Mouse (Mus musculus): ENCODE results near the gene Mrpl53. TPM values are rescaled to one million over a fixed set of nuclear protein-coding genes. Genes with fewer than 3 reads are reported as not detected.
A peak's percentile ranks its signal among the peaks of the same experiment; 100 is the strongest.

The Mrpl53 gene
- polyA plus RNA-seq, 1 experiment, result 95.3 TPM

DNA sequence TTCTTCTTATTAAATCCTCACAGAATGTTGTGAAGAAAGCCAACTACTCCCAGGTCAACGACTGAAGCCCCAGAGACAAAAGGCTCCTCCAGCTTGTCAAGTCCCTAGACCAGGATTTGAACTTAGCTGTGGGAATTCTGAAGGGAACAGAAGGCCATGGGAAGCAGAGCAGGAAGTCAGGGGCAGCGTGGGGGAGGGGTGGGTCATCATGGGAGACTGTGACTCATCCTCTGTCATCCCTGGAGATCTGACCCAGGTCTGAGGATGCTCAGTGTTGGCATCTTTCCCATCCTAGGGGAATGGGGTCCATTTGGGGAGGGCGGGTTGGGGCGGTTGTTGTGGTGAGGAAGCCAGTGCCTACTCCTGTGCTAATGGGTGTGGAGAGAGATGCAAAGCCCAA lies 32.8 kb downstream of the Mrpl53 start:
- peak overlapping the region; percentile 73 for H3K4me3 ChIP-seq (ENCODE audit: insufficient read depth, low read length)
- H3K4me1 ChIP-seq (ENCODE audit: control insufficient read depth, insufficient read depth, low read length), result peaks cover 2% of the 10 kb centered on the region
- TF ChIP-seq CTCF (IDR thresholded peaks at IDR 0.05; ENCODE audit: extremely low read depth, insufficient read depth, low read length) (no peak), POLR2A (IDR thresholded peaks at IDR 0.05; ENCODE audit: extremely low read depth, insufficient read depth, low read length) (no peak)
- H3K27ac ChIP-seq (ENCODE audit: insufficient read depth, low read length), result peak overlapping the region; percentile 91

DNA sequence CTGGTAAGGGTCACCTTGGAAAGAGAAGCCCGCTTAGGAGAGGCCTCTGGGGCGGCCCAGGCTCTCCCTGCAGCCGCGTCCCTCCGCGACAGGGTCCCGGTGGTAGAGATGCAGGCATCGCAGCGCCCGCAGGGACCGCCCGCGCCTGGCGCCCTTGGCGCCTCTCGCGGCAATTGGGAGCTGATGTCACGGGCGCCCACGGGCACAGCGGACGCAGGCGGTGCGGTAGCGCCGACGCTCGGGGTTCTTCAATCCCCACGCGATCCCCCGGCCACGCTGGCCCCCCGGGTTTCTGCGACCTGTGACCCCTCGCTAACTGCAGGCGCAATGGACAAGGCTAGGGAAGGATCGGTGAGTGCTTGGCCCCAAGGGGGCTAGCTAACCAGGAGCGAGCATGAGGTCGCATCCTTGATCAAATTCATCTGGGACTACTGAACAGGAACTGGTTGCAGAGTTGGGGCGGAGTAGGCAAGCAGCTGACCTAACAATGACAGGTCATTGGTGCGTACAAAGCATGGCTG lies 33.4 kb downstream of the Mrpl53 start:
- Histone ChIP-seq H3K4me1 (ENCODE audit: control insufficient read depth, insufficient read depth, low read length) (peaks cover 2% of the 10 kb centered on the region), H3K27ac (ENCODE audit: insufficient read depth, low read length) (peak overlapping the region; percentile 91), H3K4me3 (ENCODE audit: insufficient read depth, low read length) (peak overlapping the region; percentile 73)
- peak; percentile 52 for TF ChIP-seq POLR2A (IDR thresholded peaks at IDR 0.05; ENCODE audit: extremely low read depth, insufficient read depth, low read length)
- no peak for TF ChIP-seq CTCF (IDR thresholded peaks at IDR 0.05; ENCODE audit: extremely low read depth, insufficient read depth, low read length)

- H3K4me1 ChIP-seq (ENCODE audit: control insufficient read depth, insufficient read depth, low read length), result peaks cover 2% of the 10 kb centered on the region
- no peak for TF ChIP-seq CTCF (IDR thresholded peaks at IDR 0.05; ENCODE audit: extremely low read depth, insufficient read depth, low read length)
- TF ChIP-seq POLR2A (IDR thresholded peaks at IDR 0.05; ENCODE audit: extremely low read depth, insufficient read depth, low read length), result peak; percentile 46; the same call in 1 of the 2 replicates
- H3K4me3 ChIP-seq (ENCODE audit: insufficient read depth, low read length), result peak overlapping the region; percentile 73
- no peak overlapping the region for H3K27ac ChIP-seq (ENCODE audit: insufficient read depth, low read length)
Measured at GRCm38 (mm10) chr6:83142886-83143285, 34.0 kb downstream of the Mrpl53 start.

DNA sequence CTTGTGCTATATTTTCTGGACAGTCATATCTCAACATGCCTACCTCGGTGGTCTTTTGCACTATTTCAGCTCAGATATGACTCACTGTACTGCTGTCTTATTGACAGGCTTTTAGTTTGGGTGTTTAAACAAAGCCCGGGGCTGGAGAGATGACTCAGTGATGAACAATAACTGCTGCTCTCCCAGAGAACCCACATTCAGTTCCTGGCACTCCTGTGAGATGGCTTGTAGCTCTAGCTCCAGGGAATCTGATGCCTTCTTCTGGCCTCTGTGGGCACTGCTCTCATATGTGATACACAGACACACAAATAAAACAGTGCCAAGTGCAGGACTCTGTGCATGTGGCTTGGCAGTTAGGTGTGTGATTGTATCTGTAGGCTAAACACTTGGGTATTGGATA lies 36.4 kb downstream of the Mrpl53 start:
- peaks cover 2% of the 10 kb centered on the region for H3K4me1 ChIP-seq (ENCODE audit: control insufficient read depth, insufficient read depth, low read length)
- no peak overlapping the region for H3K27ac ChIP-seq (ENCODE audit: insufficient read depth, low read length)
- TF ChIP-seq POLR2A (IDR thresholded peaks at IDR 0.05; ENCODE audit: extremely low read depth, insufficient read depth, low read length) (no peak), CTCF (IDR thresholded peaks at IDR 0.05; ENCODE audit: extremely low read depth, insufficient read depth, low read length) (no peak)
- H3K4me3 ChIP-seq (ENCODE audit: insufficient read depth, low read length), result no peak overlapping the region

- Histone ChIP-seq H3K27ac (ENCODE audit: insufficient read depth, low read length) (no peak overlapping the region), H3K4me1 (ENCODE audit: control insufficient read depth, insufficient read depth, low read length) (peaks cover 2% of the 10 kb centered on the region), H3K4me3 (ENCODE audit: insufficient read depth, low read length) (no peak overlapping the region)
- TF ChIP-seq CTCF (IDR thresholded peaks at IDR 0.05; ENCODE audit: extremely low read depth, insufficient read depth, low read length) (no peak), POLR2A (IDR thresholded peaks at IDR 0.05; ENCODE audit: extremely low read depth, insufficient read depth, low read length) (no peak)
Measured at GRCm38 (mm10) chr6:83145805-83146204, 37.0 kb downstream of the Mrpl53 start.

- Histone ChIP-seq H3K27ac (ENCODE audit: insufficient read depth, low read length) (no peak overlapping the region), H3K4me3 (ENCODE audit: insufficient read depth, low read length) (no peak overlapping the region)
- no peak for TF ChIP-seq CTCF (IDR thresholded peaks at IDR 0.05; ENCODE audit: extremely low read depth, insufficient read depth, low read length)
- TF ChIP-seq POLR2A (IDR thresholded peaks at IDR 0.05; ENCODE audit: extremely low read depth, insufficient read depth, low read length), result no peak
Measured at GRCm38 (mm10) chr6:83147280-83147679, 38.4 kb downstream of the Mrpl53 start.

GRCm38 (mm10) chr6:83151721-83152120 lies 42.9 kb downstream of the Mrpl53 start:
- no peak overlapping the region for H3K27ac ChIP-seq (ENCODE audit: insufficient read depth, low read length)
- H3K4me3 ChIP-seq (ENCODE audit: insufficient read depth, low read length), result no peak overlapping the region
- H3K4me1 ChIP-seq (ENCODE audit: control insufficient read depth, insufficient read depth, low read length), result peaks cover 2% of the 10 kb centered on the region
- no peak for TF ChIP-seq CTCF (IDR thresholded peaks at IDR 0.05; ENCODE audit: extremely low read depth, insufficient read depth, low read length)
- 0 out of 2 replicates have a peak, but pooled peaks have one; percentile 2 for TF ChIP-seq POLR2A (IDR thresholded peaks at IDR 0.05; ENCODE audit: extremely low read depth, insufficient read depth, low read length)

More at GRCm38 (mm10) chr6:83147280-83147679, 38.4 kb downstream of the Mrpl53 start:
- H3K4me1 ChIP-seq (ENCODE audit: control insufficient read depth, insufficient read depth, low read length), result peaks cover 2% of the 10 kb centered on the region

DNA sequence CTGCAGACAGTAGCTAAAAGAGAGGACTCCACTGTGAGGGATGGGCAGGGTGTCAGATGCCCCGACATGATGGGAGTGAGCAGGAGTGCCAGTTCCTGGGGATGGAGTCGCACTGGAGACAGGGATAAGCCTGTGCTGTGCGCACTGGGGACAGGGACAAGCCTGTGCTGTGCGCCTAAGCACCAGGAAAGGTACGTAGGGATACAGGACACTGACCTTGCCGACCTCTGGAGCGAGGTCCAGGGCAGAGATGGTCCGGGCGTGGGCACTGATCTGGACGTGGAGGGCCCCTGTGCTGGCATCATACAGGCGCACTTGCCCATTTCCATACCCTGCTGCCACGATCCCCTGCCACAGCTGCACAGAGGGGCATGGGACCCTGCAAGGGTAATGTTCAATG lies 44.2 kb downstream of the Mrpl53 start:
- H3K27ac ChIP-seq (ENCODE audit: insufficient read depth, low read length), result no peak overlapping the region
- H3K4me1 ChIP-seq (ENCODE audit: control insufficient read depth, insufficient read depth, low read length), result peaks cover 2% of the 10 kb centered on the region
- no peak overlapping the region for H3K4me3 ChIP-seq (ENCODE audit: insufficient read depth, low read length)
- TF ChIP-seq CTCF (IDR thresholded peaks at IDR 0.05; ENCODE audit: extremely low read depth, insufficient read depth, low read length) (no peak), POLR2A (IDR thresholded peaks at IDR 0.05; ENCODE audit: extremely low read depth, insufficient read depth, low read length) (no peak; the same call in 1 of the 2 replicates)

DNA sequence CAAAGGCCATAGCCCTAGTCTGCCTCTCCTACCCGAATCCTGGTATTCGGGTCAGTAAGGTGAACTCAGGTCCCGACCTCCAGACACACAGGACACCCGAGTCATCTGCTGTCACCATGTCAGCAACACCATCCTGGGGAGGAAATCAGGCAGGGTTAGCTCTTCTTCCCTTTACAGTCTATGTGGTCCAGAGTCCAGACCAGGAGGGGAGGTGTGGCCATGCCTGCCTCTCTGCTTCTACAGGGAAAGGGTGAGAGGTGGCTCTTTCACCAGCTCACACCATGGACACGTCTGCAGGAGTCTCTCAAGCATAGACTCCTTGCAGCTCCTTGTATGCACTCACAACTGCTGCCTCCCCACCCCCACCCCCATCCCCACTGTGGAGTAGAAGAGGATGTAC lies 44.6 kb downstream of the Mrpl53 start:
- TF ChIP-seq POLR2A (IDR thresholded peaks at IDR 0.05; ENCODE audit: extremely low read depth, insufficient read depth, low read length) (no peak), CTCF (IDR thresholded peaks at IDR 0.05; ENCODE audit: extremely low read depth, insufficient read depth, low read length) (no peak)
- no peak overlapping the region for H3K27ac ChIP-seq (ENCODE audit: insufficient read depth, low read length)
- no peak overlapping the region for H3K4me3 ChIP-seq (ENCODE audit: insufficient read depth, low read length)
- peaks cover 2% of the 10 kb centered on the region for H3K4me1 ChIP-seq (ENCODE audit: control insufficient read depth, insufficient read depth, low read length)

DNA sequence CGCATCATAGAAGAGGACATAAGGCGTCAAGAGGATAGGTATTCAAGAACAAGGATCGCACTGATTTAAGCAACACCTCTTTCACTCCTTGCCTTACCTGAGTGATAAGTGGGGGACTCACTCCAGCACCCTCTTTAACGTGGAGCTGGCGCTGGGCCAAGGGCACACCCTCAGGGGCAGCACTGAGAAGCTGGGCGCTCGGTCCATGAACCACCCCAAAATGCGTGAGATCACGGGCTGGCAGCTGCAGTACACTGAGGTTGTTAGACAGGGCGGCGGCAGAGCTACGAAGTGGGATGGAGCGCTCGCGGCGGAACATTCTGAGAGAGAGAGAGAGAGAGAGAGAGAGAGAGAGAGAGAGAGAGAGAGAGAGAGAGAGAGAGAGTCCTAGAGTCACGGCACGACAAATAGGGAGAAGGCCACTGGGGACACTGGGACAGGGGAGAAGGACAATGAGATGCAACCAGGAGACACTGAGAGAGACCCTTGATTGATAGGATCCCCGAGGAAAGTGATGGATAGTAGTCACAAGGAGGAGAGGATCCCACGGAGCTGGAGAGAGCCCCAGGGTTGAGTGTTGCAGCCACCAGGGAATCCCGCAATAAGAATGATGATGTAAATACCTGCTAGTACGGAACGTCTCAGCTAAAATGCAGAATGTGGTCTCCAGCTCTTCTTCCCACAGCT lies 46.9 kb downstream of the Mrpl53 start:
- no peak for TF ChIP-seq POLR2A (IDR thresholded peaks at IDR 0.05; ENCODE audit: extremely low read depth, insufficient read depth, low read length)
- TF ChIP-seq CTCF (IDR thresholded peaks at IDR 0.05; ENCODE audit: extremely low read depth, insufficient read depth, low read length), result no peak
- Histone ChIP-seq H3K27ac (ENCODE audit: insufficient read depth, low read length) (no peak overlapping the region), H3K4me3 (ENCODE audit: insufficient read depth, low read length) (peak overlapping the region; percentile 97), H3K4me1 (ENCODE audit: control insufficient read depth, insufficient read depth, low read length) (peaks cover 2% of the 10 kb centered on the region)
